Mouse (Mus musculus) liver, postnatal 0 days (tissue): ENCODE data around the gene Ndufs7.

Experiments used
- CTCF ChIP-seq: sonication (generic); IDR thresholded peaks from 2 replicates; pipeline ENCODE4 v1.5.1; 2016; ENCODE audit warnings: antibody characterized with exemption, low read depth
- EP300 ChIP-seq: IDR thresholded peaks from 2 replicates; pipeline ENCODE4 v1.6.1; 2016; ENCODE audit warnings: antibody characterized with exemption, low read depth, mild to moderate bottlenecking

- TF ChIP-seq CTCF = peak; percentile 83
- TF ChIP-seq EP300 = no peak
Observed at GRCm38 (mm10) chr10:80295618-80296425, 46.9 kb downstream of the Ndufs7 start, which contains the start of gene Apc2.
